Mouse (Mus musculus) B cell, adult 2 months (primary cell): ENCODE measurements at regions not wholly inside any gene's neighbourhood (a gene's known extent, or its start where the extent isn't known, plus 50 kb on each side); places are given as distances from the start of the nearest gene placed in this dataset.

Source experiments
- DNase-seq, 2 experiments: peaks; one replicate each; pipeline ENCODE4 v3.0.0; 2022

DNA sequence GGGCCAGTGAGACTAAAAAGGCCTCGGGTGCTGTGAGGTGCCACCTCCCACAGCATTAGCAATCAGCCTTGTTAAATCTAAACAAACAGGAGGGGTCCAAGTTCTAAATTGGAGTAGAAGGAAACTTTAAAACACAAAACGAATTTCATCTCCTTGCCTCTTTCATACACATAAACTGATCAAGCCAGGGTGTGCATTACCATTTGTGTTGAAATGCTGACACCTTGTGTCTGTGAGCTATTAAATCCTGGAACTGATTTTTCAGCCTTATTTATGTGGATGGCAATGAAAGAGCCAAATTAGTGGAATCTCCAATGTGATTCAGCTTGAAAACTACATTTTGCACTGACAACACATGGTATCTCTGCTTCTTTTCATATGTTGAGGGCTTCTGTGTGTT lies 114.8 kb downstream of the Pcsk1 start:
- no peak for DNase-seq

DNA sequence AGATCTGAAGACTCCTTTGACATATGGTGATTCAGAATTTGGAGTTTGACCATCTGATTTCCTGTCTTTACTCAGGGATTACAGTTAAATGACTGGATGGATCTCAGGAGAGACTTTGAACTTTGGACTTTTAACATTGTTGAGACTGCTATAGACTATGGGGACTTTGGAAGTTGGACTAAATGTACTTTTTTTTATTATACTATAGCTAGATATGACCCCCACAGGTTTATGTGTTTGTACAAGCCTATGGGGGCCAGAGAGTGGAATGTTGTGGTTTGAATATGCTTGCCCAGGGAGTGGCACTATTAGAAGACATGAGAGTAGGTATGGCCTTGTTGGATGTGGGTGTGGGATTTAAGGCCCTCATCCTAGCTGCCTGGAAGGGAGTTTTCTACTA lies 134.3 kb downstream of the Pcsk1 start:
- no peak for DNase-seq

DNA sequence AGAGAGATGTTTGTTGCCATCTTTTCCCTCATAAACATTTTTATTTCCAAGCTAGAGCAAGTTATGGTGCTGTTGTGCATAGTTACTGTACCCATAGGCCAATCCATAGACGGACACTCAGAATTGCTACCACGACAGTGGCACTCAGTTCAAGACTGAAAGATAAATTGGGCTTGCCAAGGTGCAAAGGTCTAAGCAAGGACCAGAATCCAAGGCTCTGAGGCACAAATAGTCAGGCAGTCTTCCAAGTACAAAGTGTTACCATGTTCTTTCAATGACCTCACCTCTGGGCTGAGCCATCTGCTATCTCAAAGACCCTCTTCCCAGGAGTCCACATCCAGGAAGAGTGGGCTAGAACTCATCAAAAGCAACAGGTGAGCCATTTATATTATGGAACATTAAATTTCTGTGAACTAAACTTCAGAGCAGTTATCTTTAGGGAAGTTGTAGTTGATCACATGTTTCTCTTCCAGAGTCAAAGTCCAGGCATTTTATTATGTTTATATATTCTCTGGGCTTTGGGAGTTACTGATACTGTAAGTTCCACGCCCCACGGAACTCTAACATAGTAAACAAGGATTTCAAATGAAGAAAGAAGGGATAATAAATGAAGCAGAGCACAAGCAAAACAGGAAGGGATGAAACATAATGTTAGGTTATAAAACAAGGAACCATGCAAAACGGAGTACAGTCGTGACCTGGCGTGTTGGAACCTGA lies 136.1 kb downstream of the Pcsk1 start:
- DNase-seq, result no peak

DNA sequence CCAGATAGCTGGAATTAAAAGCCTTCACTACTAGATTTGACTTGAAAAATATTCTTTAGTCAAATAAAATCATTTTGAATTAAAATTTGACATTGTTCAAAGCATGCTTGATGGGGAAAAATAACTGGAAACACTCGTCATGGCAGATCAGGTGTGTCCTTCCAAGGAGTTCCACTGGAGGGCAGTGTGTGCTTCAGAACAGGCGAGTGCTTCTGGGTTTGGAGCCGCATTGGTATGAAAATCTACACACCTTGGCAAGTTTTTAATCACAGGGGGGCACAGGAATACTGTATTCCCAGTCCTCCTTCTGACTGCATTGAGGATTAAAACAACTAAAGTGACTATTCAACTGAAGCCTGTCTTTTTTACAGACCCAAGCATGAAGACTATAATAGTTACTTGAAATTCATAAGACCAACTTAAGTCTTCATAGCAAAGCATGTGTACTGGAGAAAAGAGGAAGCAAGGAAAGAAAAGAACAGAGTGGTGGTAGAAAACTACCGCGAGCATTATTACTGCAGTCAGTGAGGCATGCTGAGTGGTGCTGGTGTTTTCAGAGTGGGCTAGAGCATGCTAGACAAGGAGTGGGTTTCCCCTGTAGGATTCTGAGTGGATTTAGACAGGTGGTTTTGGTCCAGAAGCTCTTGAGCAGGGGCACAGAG lies 138.1 kb downstream of the Pcsk1 start:
- peak; percentile 65 to 67 for DNase-seq

GRCm38 (mm10) chr13:75236424-75236823 lies 146.8 kb downstream of the Pcsk1 start:
- no peak for DNase-seq
